Mouse (Mus musculus) c-Kit-positive CD71-negative TER-119-negative erythroid progenitor cells, embryonic 14.5 days (primary cell): ENCODE results near the gene Galnt13.
"Not testable (repeated sequence)": the region's sequence is repeated elsewhere in the genome, so short reads cannot be mapped to it uniquely, and the experiment has no call there.

Experiments used
- DNase-seq: peaks from one replicate; pipeline ENCODE4 v3.0.0-alpha.2; 2013; ENCODE audit warnings: low read depth

The Galnt13 gene

GRCm38 (mm10) chr2:54915088-54915670 is 479.1 kb downstream of the Galnt13 start:
- DNase-seq = no peak

- no peak for DNase-seq
Observed at GRCm38 (mm10) chr2:54936369-54936768, 500.3 kb downstream of the Galnt13 start.

- no peak for DNase-seq
Observed at GRCm38 (mm10) chr2:54937306-54937705, 501.2 kb downstream of the Galnt13 start.

GRCm38 (mm10) chr2:54938075-54938474 is 502.0 kb downstream of the Galnt13 start:
- DNase-seq = no peak

- DNase-seq = no peak
Observed at GRCm38 (mm10) chr2:54943386-54943785, 507.3 kb downstream of the Galnt13 start.

- DNase-seq = no peak
Observed at GRCm38 (mm10) chr2:54983839-54984238, 547.7 kb downstream of the Galnt13 start.

- DNase-seq = not testable (repeated sequence)
Observed at GRCm38 (mm10) chr2:55022539-55022938, 586.4 kb downstream of the Galnt13 start.

- no peak for DNase-seq
Observed at GRCm38 (mm10) chr2:55034610-55035009, 598.5 kb downstream of the Galnt13 start.

- DNase-seq = no peak
Observed at GRCm38 (mm10) chr2:55065469-55066315, 629.6 kb downstream of the Galnt13 start.

- no peak for DNase-seq
Observed at GRCm38 (mm10) chr2:55085580-55085979, 649.5 kb downstream of the Galnt13 start.

GRCm38 (mm10) chr2:55088034-55088433 is 651.9 kb downstream of the Galnt13 start:
- DNase-seq = no peak

- no peak for DNase-seq
Observed at GRCm38 (mm10) chr2:55090332-55090731, 654.2 kb downstream of the Galnt13 start.

GRCm38 (mm10) chr2:55091495-55091894 is 655.4 kb downstream of the Galnt13 start:
- no peak for DNase-seq

- no peak for DNase-seq
Observed at GRCm38 (mm10) chr2:55099100-55099499, 663.0 kb downstream of the Galnt13 start.

- no peak for DNase-seq
Observed at GRCm38 (mm10) chr2:55101279-55101678, 665.2 kb downstream of the Galnt13 start.

- no peak for DNase-seq
Observed at GRCm38 (mm10) chr2:55103521-55103920, 667.4 kb downstream of the Galnt13 start.

GRCm38 (mm10) chr2:55107828-55108227 is 671.7 kb downstream of the Galnt13 start:
- no peak for DNase-seq

GRCm38 (mm10) chr2:55153089-55153488 is 717.0 kb downstream of the Galnt13 start:
- no peak for DNase-seq

GRCm38 (mm10) chr2:55164781-55165180 is 728.7 kb downstream of the Galnt13 start:
- no peak for DNase-seq
